In genomic region chr5:127610787-127611509, GRCm38 (mm10) we compare ENCODE assay signal across 8 mouse cellular contexts. TPM values are rescaled to one million over a fixed set of nuclear protein-coding genes. Genes with fewer than 3 reads are reported as not detected.
DNase-seq lines count a peak whose midpoint lies in the region; ATAC-seq and TF ChIP-seq lines count a peak whose summit lies in the region.

No protein-coding gene starts in this region.

- WGBS in forebrain, embryonic 14.5 days, result 83% methylated on average over 6 of the region's 6 CpGs
- WGBS in forebrain, embryonic 16.5 days, result 79% methylated on average over 6 of the region's 6 CpGs
- 36% methylated on average over 6 of the region's 6 CpGs for WGBS in heart, postnatal 0 days
- 10% methylated on average over 6 of the region's 6 CpGs for WGBS in liver, adult 2 months

- H3K9me3 ChIP-seq in forebrain, embryonic 14.5 days (replicated peaks; ENCODE audit: control insufficient read depth, low read length), result no peaks in the 10 kb centered on the region
- no peaks in the 10 kb centered on the region for H3K9me3 ChIP-seq in forebrain, embryonic 16.5 days (ENCODE audit: control insufficient read depth, low read length)
- H3K9me3 ChIP-seq in heart, postnatal 0 days (replicated peaks; ENCODE audit: control insufficient read depth, low read length), result no peaks in the 10 kb centered on the region

- no peak overlapping the region for H3K27ac ChIP-seq in forebrain, embryonic 14.5 days (ENCODE audit: low read depth, low read length)
- no peak overlapping the region for H3K27ac ChIP-seq in forebrain, embryonic 16.5 days (ENCODE audit: low read length)
- H3K27ac ChIP-seq in heart, postnatal 0 days (ENCODE audit: low read depth), result peak overlapping the region; percentile 58
- peak overlapping the region; percentile 92 for H3K27ac ChIP-seq in liver, adult 2 months (replicated peaks; ENCODE audit: insufficient read depth, low read depth, low read length)

- no peak overlapping the region for H3K9ac ChIP-seq in forebrain, embryonic 14.5 days (ENCODE audit: low read length)
- H3K9ac ChIP-seq in forebrain, embryonic 16.5 days (replicated peaks; ENCODE audit: low read depth, low read length), result no peak overlapping the region
- H3K9ac ChIP-seq in heart, postnatal 0 days (replicated peaks; ENCODE audit: low read depth, low read length), result no peak overlapping the region
- peak overlapping the region; percentile 6; the same call in 1 of the 2 replicates for H3K9ac ChIP-seq in liver, adult 2 months (ENCODE audit: low read depth, low read length)

- H3K4me3 ChIP-seq in forebrain, embryonic 14.5 days (ENCODE audit: low read depth, low read length), result no peak overlapping the region
- H3K4me3 ChIP-seq in forebrain, embryonic 16.5 days (replicated peaks; ENCODE audit: low read length), result no peak overlapping the region
- no peak overlapping the region for H3K4me3 ChIP-seq in heart, postnatal 0 days (ENCODE audit: low read depth, low read length)
- H3K4me3 ChIP-seq in liver, adult 2 months (ENCODE audit: insufficient read depth, low read depth, low read length), result no peak overlapping the region

- no peak for ATAC-seq in forebrain, embryonic 14.5 days
- ATAC-seq in forebrain, embryonic 16.5 days, result no peak
- ATAC-seq in heart, postnatal 0 days (ENCODE audit: insufficient read depth, low read depth), result peak; percentile 76
- ATAC-seq in neutrophil, adult 5-6 weeks (ENCODE audit: extremely low read depth, insufficient number of reproducible peaks, low FRiP score, poor library complexity, severe bottlenecking), result peak; percentile 66

- no peak overlapping the region for H3K4me2 ChIP-seq in forebrain, embryonic 14.5 days (ENCODE audit: low read length)
- no peak overlapping the region for H3K4me2 ChIP-seq in forebrain, embryonic 16.5 days (ENCODE audit: low read length)
- H3K4me2 ChIP-seq in heart, postnatal 0 days (ENCODE audit: low read depth, low read length), result 0 out of 2 replicates have a peak overlapping the region, but pooled peaks have one; percentile 14

- no peak for TF ChIP-seq POLR2A in liver, adult 2 months (IDR thresholded peaks at IDR 0.05; ENCODE audit: extremely low read depth, insufficient read depth, low read length)

- TF ChIP-seq EP300 in heart, postnatal 0 days (IDR thresholded peaks at IDR 0.05; ENCODE audit: low read depth), result no peak

- no peaks in the 10 kb centered on the region for H3K27me3 ChIP-seq in forebrain, embryonic 14.5 days (replicated peaks; ENCODE audit: control insufficient read depth, insufficient read depth, low read length)
- no peaks in the 10 kb centered on the region for H3K27me3 ChIP-seq in forebrain, embryonic 16.5 days (replicated peaks; ENCODE audit: control insufficient read depth, insufficient read depth, low read length)
- no peaks in the 10 kb centered on the region for H3K27me3 ChIP-seq in heart, postnatal 0 days (ENCODE audit: control insufficient read depth, insufficient read depth, low read length)
- no peaks in the 10 kb centered on the region for H3K27me3 ChIP-seq in liver, adult 2 months (ENCODE audit: control insufficient read depth, insufficient read depth, low read length)

- peaks cover 19% of the 10 kb centered on the region for H3K4me1 ChIP-seq in forebrain, embryonic 14.5 days (ENCODE audit: control insufficient read depth, insufficient read depth, low read length)
- peaks cover 38% of the 10 kb centered on the region for H3K4me1 ChIP-seq in forebrain, embryonic 16.5 days (replicated peaks; ENCODE audit: control insufficient read depth, insufficient read depth, low read length)
- peaks cover 48% of the 10 kb centered on the region for H3K4me1 ChIP-seq in heart, postnatal 0 days (ENCODE audit: control insufficient read depth, insufficient read depth)
- peaks cover 39% of the 10 kb centered on the region for H3K4me1 ChIP-seq in liver, adult 2 months (ENCODE audit: control insufficient read depth, insufficient read depth, low read length)

- DNase-seq in forebrain, embryonic 14.5 days (ENCODE audit: low spot score), result peak; percentile 30
- peak; percentile 77 for DNase-seq in A20 (ENCODE audit: low read depth, low spot score)
- DNase-seq in cerebellum, adult 9-11 months, result peak; percentile 65
- peak; percentile 46 for DNase-seq in heart, postnatal 0 days (ENCODE audit: low spot score)
- DNase-seq in liver, adult 2 months (ENCODE audit: extremely low read depth, low read depth, low spot score), result peak; percentile 100
- DNase-seq in right cerebral cortex, adult 2 months (ENCODE audit: low spot score in 2 of 2), result no peak

- no peak for TF ChIP-seq CTCF in heart, postnatal 0 days (IDR thresholded peaks at IDR 0.05; ENCODE audit: low read depth)
- no peak for TF ChIP-seq CTCF in liver, adult 2 months (IDR thresholded peaks at IDR 0.05; ENCODE audit: low read depth, low read length)

- peaks cover 20% of the 10 kb centered on the region for H3K36me3 ChIP-seq in forebrain, embryonic 14.5 days (ENCODE audit: control insufficient read depth, insufficient read depth, low read length)
- peaks cover 6% of the 10 kb centered on the region for H3K36me3 ChIP-seq in forebrain, embryonic 16.5 days (ENCODE audit: control insufficient read depth, insufficient read depth)
- peaks cover 17% of the 10 kb centered on the region for H3K36me3 ChIP-seq in heart, postnatal 0 days (replicated peaks; ENCODE audit: control insufficient read depth, insufficient read depth, low read length)
- peaks cover 23% of the 10 kb centered on the region for H3K36me3 ChIP-seq in liver, adult 2 months (ENCODE audit: control insufficient read depth, insufficient read depth, low read length)

- peaks cover 53% of the 10 kb centered on the region for H3K79me2 ChIP-seq in liver, adult 2 months (ENCODE audit: control insufficient read depth, insufficient read depth, low read length)

RNA-seq across cellular contexts. Expression of gene Glt1d1, which starts 21.1 kb away (rescaled TPM):
- 1.1 and 1.5 TPM in 2 replicates for polyA plus RNA-seq in forebrain, embryonic 14.5 days (2014; fragmentation: Nextera tagmentation; extraction: Ambion mirVana)
- 0.98 and 1.1 TPM in 2 replicates for polyA plus RNA-seq in forebrain, embryonic 16.5 days (2015; fragmentation: Nextera tagmentation; extraction: Ambion mirVana)
- not detected in 2 replicates for total RNA-seq in heart, postnatal 0 days (2014; rRNA removed; ENCODE audit: low replicate concordance)
- polyA plus RNA-seq in heart, postnatal 0 days (2015; fragmentation: Nextera tagmentation; extraction: Ambion mirVana), result not detected in 2 replicates
- total RNA-seq in liver, adult 2 months (2014; rRNA removed), result 35.4 and 38.2 TPM in 2 replicates
- polyA plus RNA-seq in liver, adult 2 months (2012; rRNA removed), result 9.7 and 14.4 TPM in 2 replicates
- total RNA-seq in neutrophil, adult 5-6 weeks (2017), result 0.35 and 0.74 TPM in 2 replicates

RNA-seq across cellular contexts. Expression of gene Slc15a4, which starts 21.7 kb away (rescaled TPM):
- polyA plus RNA-seq in forebrain, embryonic 14.5 days (2014; fragmentation: Nextera tagmentation; extraction: Ambion mirVana), result 18.2 and 26.3 TPM in 2 replicates
- polyA plus RNA-seq in forebrain, embryonic 16.5 days (2015; fragmentation: Nextera tagmentation; extraction: Ambion mirVana), result 28.2 and 32.2 TPM in 2 replicates
- 31.1 and 35.3 TPM in 2 replicates for total RNA-seq in heart, postnatal 0 days (2014; rRNA removed; ENCODE audit: low replicate concordance)
- 8.7 and 11.6 TPM in 2 replicates for polyA plus RNA-seq in heart, postnatal 0 days (2015; fragmentation: Nextera tagmentation; extraction: Ambion mirVana)
- 46.7 and 51.9 TPM in 2 replicates for total RNA-seq in liver, adult 2 months (2014; rRNA removed)
- polyA plus RNA-seq in liver, adult 2 months (2012; rRNA removed), result 22.4 and 26.8 TPM in 2 replicates
- total RNA-seq in neutrophil, adult 5-6 weeks (2017), result 248 and 273 TPM in 2 replicates

Comparison
In these comparisons a context has a peak if more than half of its experiments do, and no peak if none do; other contexts are left out.
1. ATAC-seq: peak in heart, postnatal 0 days (single experiment) and neutrophil, adult 5-6 weeks (single experiment); none in forebrain, embryonic 14.5 days (single experiment) and forebrain, embryonic 16.5 days (single experiment).
2. DNase-seq: peak in forebrain, embryonic 14.5 days (single experiment), A20 (single experiment), cerebellum, adult 9-11 months (single experiment), heart, postnatal 0 days (single experiment) and liver, adult 2 months (single experiment); none in right cerebral cortex, adult 2 months (0 of 2).
3. H3K27ac ChIP-seq: peak in heart, postnatal 0 days (single experiment) and liver, adult 2 months (single experiment); none in forebrain, embryonic 14.5 days (single experiment) and forebrain, embryonic 16.5 days (single experiment).